Mouse (Mus musculus) ES-Bruce4 (cell line): ENCODE measurements at regions not wholly inside any gene's neighbourhood (a gene's known extent, or its start where the extent isn't known, plus 50 kb on each side); places are given as distances from the start of the nearest gene placed in this dataset.

Experiments used
- CTCF ChIP-seq: IDR thresholded peaks from one replicate; pipeline ENCODE4 v1.8.1; 2011; ENCODE audit warnings: low read depth, low read length
- EP300 ChIP-seq: IDR thresholded peaks from 2 replicates; pipeline ENCODE4 v1.6.1; 2011; ENCODE audit warnings: low read depth, low read length; ENCODE audit not compliant: insufficient read depth
- POLR2A ChIP-seq: IDR thresholded peaks from one replicate; pipeline ENCODE4 v1.8.1; 2011; ENCODE audit warnings: low read length; ENCODE audit not compliant: insufficient read depth

- no peak for TF ChIP-seq CTCF
- TF ChIP-seq POLR2A: no peak
- no peak for TF ChIP-seq EP300
These were observed 319.2 kb upstream of the Irx1 start for GRCm38 (mm10) chr13:72282764-72283163.
